Comparison of ENCODE assay signal across 12 mouse cellular contexts in the genomic region with DNA sequence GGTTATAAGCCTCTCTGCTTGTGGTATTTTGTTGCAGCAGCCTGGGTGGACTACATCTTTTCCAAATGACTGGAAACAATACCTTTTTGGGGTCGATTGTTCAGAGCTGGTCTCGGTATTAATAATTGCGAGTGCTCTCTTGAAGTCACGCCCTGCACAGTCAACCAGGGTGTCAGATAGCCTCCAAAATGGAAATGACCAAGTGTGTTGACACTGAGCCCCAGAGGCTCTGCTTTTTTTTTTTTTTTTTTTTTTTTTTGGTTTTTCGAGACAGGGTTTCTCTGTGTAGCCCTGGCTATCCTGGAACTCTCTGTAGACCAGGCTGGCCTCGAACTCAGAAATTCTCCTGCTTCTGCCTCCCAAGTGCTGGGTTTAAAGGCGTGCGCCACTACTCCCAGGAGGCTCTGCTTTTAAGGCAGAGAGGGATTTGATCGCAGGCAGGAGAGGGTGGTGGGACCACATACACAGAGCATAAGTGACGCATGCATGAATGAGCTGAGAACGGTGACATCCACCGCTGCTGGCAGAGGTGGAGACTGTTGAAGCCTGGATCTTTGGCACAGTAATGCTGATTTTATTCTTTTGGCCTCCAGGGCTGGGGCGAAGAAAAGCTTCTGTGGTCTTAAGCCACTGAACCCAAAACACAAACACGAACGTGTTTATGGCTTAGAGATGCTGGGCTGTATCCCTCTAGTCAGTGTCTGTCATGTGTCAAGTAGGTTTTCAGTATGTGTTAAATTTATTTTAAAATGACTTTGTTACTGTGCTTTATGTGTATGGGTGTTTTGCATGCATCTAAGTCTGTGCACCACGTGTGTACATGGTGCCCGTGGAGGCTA. TPM values are rescaled to one million over a fixed set of nuclear protein-coding genes. Genes with fewer than 3 reads are reported as not detected.
A peak's percentile ranks its signal among the peaks of the same experiment; 100 is the strongest.
DNase-seq lines count a peak whose midpoint lies in the region; ATAC-seq and TF ChIP-seq lines count a peak whose summit lies in the region.
"Had no signal": no experiment of that assay in that cellular context is flagged by ENCODE, and none has a peak within 500 bp of the region (broad histone marks: within the 10 kb centered on the region; RNA-seq: fewer than 3 reads in every experiment).

No protein-coding gene starts in this region.

- no peaks in the 10 kb centered on the region for H3K27me3 ChIP-seq in embryonic facial prominence, embryonic 12.5 days
- no peaks in the 10 kb centered on the region for H3K27me3 ChIP-seq in embryonic facial prominence, embryonic 10.5 days (replicated peaks; ENCODE audit: low read depth, poor library complexity, severe bottlenecking)
- H3K27me3 ChIP-seq in intestine, embryonic 16.5 days (replicated peaks; ENCODE audit: control insufficient read depth, insufficient read depth, low read length): no peaks in the 10 kb centered on the region
- no peaks in the 10 kb centered on the region for H3K27me3 ChIP-seq in intestine, embryonic 15.5 days (replicated peaks)
- no peaks in the 10 kb centered on the region for H3K27me3 ChIP-seq in midbrain, postnatal 0 days (ENCODE audit: insufficient read depth, low read length)
- H3K27me3 ChIP-seq in midbrain, embryonic 14.5 days (ENCODE audit: control insufficient read depth, insufficient read depth, low read length): no peaks in the 10 kb centered on the region
- H3K27me3 ChIP-seq: forebrain, embryonic 15.5 days had no signal

- H3K4me1 ChIP-seq in embryonic facial prominence, embryonic 12.5 days: peaks cover 40% of the 10 kb centered on the region
- peaks cover 44% of the 10 kb centered on the region for H3K4me1 ChIP-seq in embryonic facial prominence, embryonic 10.5 days
- peaks cover 14% of the 10 kb centered on the region for H3K4me1 ChIP-seq in intestine, embryonic 16.5 days (ENCODE audit: control insufficient read depth, insufficient read depth, low read length)
- peaks cover 26% of the 10 kb centered on the region for H3K4me1 ChIP-seq in intestine, embryonic 15.5 days (replicated peaks)
- 0 out of 2 replicates have a peak, but pooled peaks cover 6% of the 10 kb centered on the region for H3K4me1 ChIP-seq in midbrain, postnatal 0 days (ENCODE audit: insufficient read depth, low read length)
- no peaks in the 10 kb centered on the region for H3K4me1 ChIP-seq in midbrain, embryonic 14.5 days (ENCODE audit: control insufficient read depth, insufficient read depth, low read length)

- 85% methylated on average over 17 of the region's 17 CpGs for WGBS in embryonic facial prominence, embryonic 12.5 days
- WGBS in embryonic facial prominence, embryonic 10.5 days: 89% methylated on average over 16 of the region's 17 CpGs
- 86% methylated on average over 17 of the region's 17 CpGs for WGBS in intestine, embryonic 16.5 days
- 91% methylated on average over 17 of the region's 17 CpGs for WGBS in intestine, embryonic 15.5 days
- WGBS in midbrain, postnatal 0 days: 85% methylated on average over 17 of the region's 17 CpGs
- 89% methylated on average over 17 of the region's 17 CpGs for WGBS in midbrain, embryonic 14.5 days

- no peak overlapping the region for H3K4me2 ChIP-seq in embryonic facial prominence, embryonic 12.5 days (replicated peaks)
- no peak overlapping the region for H3K4me2 ChIP-seq in intestine, embryonic 16.5 days (ENCODE audit: low read depth, low read length)
- no peak overlapping the region for H3K4me2 ChIP-seq in intestine, embryonic 15.5 days (replicated peaks)
- H3K4me2 ChIP-seq in midbrain, postnatal 0 days (ENCODE audit: low read depth, low read length, poor library complexity, severe bottlenecking): no peak overlapping the region
- no peak overlapping the region for H3K4me2 ChIP-seq in midbrain, embryonic 14.5 days (ENCODE audit: low read length)
- H3K4me2 ChIP-seq: forebrain, embryonic 15.5 days had no signal

- no peak for TF ChIP-seq CTCF in midbrain, postnatal 0 days (IDR thresholded peaks at IDR 0.05)

- no peak overlapping the region for H3K4me3 ChIP-seq in embryonic facial prominence, embryonic 12.5 days
- H3K4me3 ChIP-seq in embryonic facial prominence, embryonic 10.5 days: no peak overlapping the region
- no peak overlapping the region for H3K4me3 ChIP-seq in intestine, embryonic 16.5 days (ENCODE audit: low read length)
- H3K4me3 ChIP-seq in intestine, embryonic 15.5 days (replicated peaks): no peak overlapping the region
- no peak overlapping the region for H3K4me3 ChIP-seq in midbrain, postnatal 0 days (ENCODE audit: low read depth, low read length)
- no peak overlapping the region for H3K4me3 ChIP-seq in midbrain, embryonic 14.5 days (replicated peaks; ENCODE audit: low read depth, low read length)
- H3K4me3 ChIP-seq: forebrain, embryonic 15.5 days had no signal

- no peak for DNase-seq in embryonic facial prominence, embryonic 10.5 days (ENCODE audit: low spot score)
- no peak for DNase-seq in midbrain, postnatal 0 days (ENCODE audit: low spot score)
- no peak for DNase-seq in midbrain, embryonic 14.5 days
- DNase-seq in yolk sac, embryonic 10.5 days (ENCODE audit: low spot score): no peak
- no peak for DNase-seq in adipocyte (ENCODE audit: low spot score)
- DNase-seq: cerebellum, adult 8-10 months; gastrocnemius, postnatal 25 days; thymus, adult 2 months had no signal

- 0 out of 2 replicates have a peak, but pooled peaks cover 6% of the 10 kb centered on the region for H3K9me3 ChIP-seq in embryonic facial prominence, embryonic 12.5 days
- peaks cover 5% of the 10 kb centered on the region; the same call in 1 of the 2 replicates for H3K9me3 ChIP-seq in embryonic facial prominence, embryonic 10.5 days
- H3K9me3 ChIP-seq in intestine, embryonic 16.5 days (ENCODE audit: control insufficient read depth, low read length): no peaks in the 10 kb centered on the region
- no peaks in the 10 kb centered on the region for H3K9me3 ChIP-seq in intestine, embryonic 15.5 days
- no peaks in the 10 kb centered on the region for H3K9me3 ChIP-seq in midbrain, postnatal 0 days (ENCODE audit: low read length)
- H3K9me3 ChIP-seq in midbrain, embryonic 14.5 days (ENCODE audit: control insufficient read depth, low read length): no peaks in the 10 kb centered on the region
- H3K9me3 ChIP-seq: forebrain, embryonic 15.5 days had no signal

- ATAC-seq in embryonic facial prominence, embryonic 12.5 days (ENCODE audit: insufficient number of reproducible peaks, insufficient read depth, low FRiP score, low TSS enrichment): no peak
- ATAC-seq in intestine, embryonic 16.5 days: no peak
- no peak for ATAC-seq in intestine, embryonic 15.5 days
- ATAC-seq in midbrain, postnatal 0 days (ENCODE audit: low FRiP score): no peak
- ATAC-seq in midbrain, embryonic 14.5 days (ENCODE audit: low FRiP score, low TSS enrichment): no peak
- ATAC-seq: forebrain, embryonic 15.5 days had no signal

- H3K27ac ChIP-seq in embryonic facial prominence, embryonic 12.5 days: peak overlapping the region; percentile 78; the same call in 1 of the 2 replicates
- H3K27ac ChIP-seq in embryonic facial prominence, embryonic 10.5 days (replicated peaks): no peak overlapping the region
- peak overlapping the region; percentile 57 for H3K27ac ChIP-seq in intestine, embryonic 16.5 days (ENCODE audit: low read length)
- H3K27ac ChIP-seq in intestine, embryonic 15.5 days: no peak overlapping the region
- H3K27ac ChIP-seq in midbrain, postnatal 0 days (ENCODE audit: low read depth, low read length): peak overlapping the region; percentile 32; the same call in 1 of the 2 replicates
- H3K27ac ChIP-seq in midbrain, embryonic 14.5 days (replicated peaks; ENCODE audit: low read depth, low read length): no peak overlapping the region
- H3K27ac ChIP-seq: forebrain, embryonic 15.5 days had no signal

- H3K36me3 ChIP-seq in embryonic facial prominence, embryonic 12.5 days: peaks cover 14% of the 10 kb centered on the region
- peaks cover 31% of the 10 kb centered on the region for H3K36me3 ChIP-seq in embryonic facial prominence, embryonic 10.5 days (replicated peaks)
- H3K36me3 ChIP-seq in intestine, embryonic 16.5 days (ENCODE audit: control insufficient read depth, insufficient read depth, low read length): 0 out of 2 replicates have a peak, but pooled peaks cover 2% of the 10 kb centered on the region
- H3K36me3 ChIP-seq in intestine, embryonic 15.5 days: peaks cover 10% of the 10 kb centered on the region; the same call in 1 of the 2 replicates
- H3K36me3 ChIP-seq in midbrain, postnatal 0 days (ENCODE audit: insufficient read depth, low read length): no peaks in the 10 kb centered on the region
- H3K36me3 ChIP-seq in midbrain, embryonic 14.5 days (ENCODE audit: control insufficient read depth, insufficient read depth, low read length): peaks cover 4% of the 10 kb centered on the region; the same call in 1 of the 2 replicates

- no peak overlapping the region for H3K9ac ChIP-seq in embryonic facial prominence, embryonic 12.5 days
- no peak overlapping the region for H3K9ac ChIP-seq in intestine, embryonic 16.5 days (ENCODE audit: low read depth, low read length)
- H3K9ac ChIP-seq in intestine, embryonic 15.5 days: no peak overlapping the region
- no peak overlapping the region for H3K9ac ChIP-seq in midbrain, postnatal 0 days (replicated peaks; ENCODE audit: low read length, poor library complexity, severe bottlenecking)
- no peak overlapping the region for H3K9ac ChIP-seq in midbrain, embryonic 14.5 days (replicated peaks; ENCODE audit: low read length)
- H3K9ac ChIP-seq: forebrain, embryonic 15.5 days had no signal

RNA-seq across cellular contexts. Expression of gene Adam19, which starts 18.3 kb away (rescaled TPM):
- polyA plus RNA-seq in embryonic facial prominence, embryonic 12.5 days (2016; fragmentation: Nextera tagmentation; extraction: Ambion mirVana): 18.5 and 18.9 TPM in 2 replicates
- polyA plus RNA-seq in embryonic facial prominence, embryonic 10.5 days (2016; fragmentation: Nextera tagmentation; extraction: Ambion mirVana): 11.3 and 13.9 TPM in 2 replicates
- 12.0 and 12.7 TPM in 2 replicates for polyA plus RNA-seq in intestine, embryonic 16.5 days (2015; fragmentation: Nextera tagmentation; extraction: Ambion mirVana)
- 16.5 and 16.6 TPM in 2 replicates for polyA plus RNA-seq in intestine, embryonic 15.5 days (2015; fragmentation: Nextera tagmentation; extraction: Ambion mirVana)
- total RNA-seq in midbrain, postnatal 0 days (2014; rRNA removed): 16.8 and 16.9 TPM in 2 replicates
- polyA plus RNA-seq in midbrain, postnatal 0 days (2015; fragmentation: Nextera tagmentation; extraction: Ambion mirVana): 3.9 and 6.1 TPM in 2 replicates
- polyA plus RNA-seq in midbrain, embryonic 14.5 days (2014; fragmentation: Nextera tagmentation; extraction: Ambion mirVana): 7.0 and 8.3 TPM in 2 replicates

RNA-seq across cellular contexts. Expression of gene Gm12166, which starts 21.9 kb away (rescaled TPM):
- polyA plus RNA-seq in embryonic facial prominence, embryonic 12.5 days (2016; fragmentation: Nextera tagmentation; extraction: Ambion mirVana): 4.1 and 4.2 TPM in 2 replicates
- polyA plus RNA-seq in embryonic facial prominence, embryonic 10.5 days (2016; fragmentation: Nextera tagmentation; extraction: Ambion mirVana): 2.9 and 3.0 TPM in 2 replicates
- polyA plus RNA-seq in intestine, embryonic 16.5 days (2015; fragmentation: Nextera tagmentation; extraction: Ambion mirVana): 5.5 and 5.8 TPM in 2 replicates
- 5.2 and 7.3 TPM in 2 replicates for polyA plus RNA-seq in intestine, embryonic 15.5 days (2015; fragmentation: Nextera tagmentation; extraction: Ambion mirVana)
- 8.7 and 12.1 TPM in 2 replicates for total RNA-seq in midbrain, postnatal 0 days (2014; rRNA removed)
- polyA plus RNA-seq in midbrain, postnatal 0 days (2015; fragmentation: Nextera tagmentation; extraction: Ambion mirVana): 8.3 and 8.9 TPM in 2 replicates
- polyA plus RNA-seq in midbrain, embryonic 14.5 days (2014; fragmentation: Nextera tagmentation; extraction: Ambion mirVana): 5.6 and 6.0 TPM in 2 replicates

Comparison
In these comparisons a context has a peak if more than half of its experiments do, and no peak if none do; other contexts are left out.
1. H3K27ac ChIP-seq: peak in embryonic facial prominence, embryonic 12.5 days (single experiment), intestine, embryonic 16.5 days (single experiment) and midbrain, postnatal 0 days (single experiment); none in embryonic facial prominence, embryonic 10.5 days (single experiment), intestine, embryonic 15.5 days (single experiment) and midbrain, embryonic 14.5 days (single experiment).